ENCODE assay signal across 11 mouse cellular contexts in the genomic region with DNA sequence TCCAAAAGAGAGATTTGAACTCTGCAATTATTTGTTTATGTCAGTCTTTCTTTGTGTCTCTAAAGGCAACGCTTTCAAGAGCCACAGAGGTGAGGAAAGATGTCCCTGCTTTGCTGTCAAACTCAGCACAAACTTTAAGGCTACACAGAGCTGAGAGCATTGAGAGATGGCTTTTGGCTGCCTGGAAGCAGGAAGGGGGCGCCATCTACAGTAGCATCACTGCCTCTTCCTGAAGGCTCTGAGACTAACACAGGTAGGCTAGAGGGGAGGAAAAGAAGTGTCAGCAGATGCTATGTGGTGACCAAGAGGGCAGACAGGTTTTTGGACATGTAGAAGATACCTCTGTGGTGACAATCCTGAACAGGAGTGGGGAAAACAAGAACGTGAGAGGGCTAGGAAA. TPM values are rescaled to one million over a fixed set of nuclear protein-coding genes. Genes with fewer than 3 reads are reported as not detected.
DNase-seq lines count a peak whose midpoint lies in the region; ATAC-seq and TF ChIP-seq lines count a peak whose summit lies in the region.
"Had no signal": no experiment of that assay in that cellular context is flagged by ENCODE, and none has a peak within 500 bp of the region (broad histone marks: within the 10 kb centered on the region; RNA-seq: fewer than 3 reads in every experiment).

No protein-coding gene starts in this region.

- H3K9me3 ChIP-seq in CH12.LX (replicated peaks; ENCODE audit: low read length), result peaks cover 7% of the 10 kb centered on the region
- H3K9me3 ChIP-seq: liver, embryonic 15.5 days had no signal

- in situ Hi-C loops in CH12.LX (cut with MboI; ENCODE audit: low pct_ligation_motif_present, low pct_unique_long_range_greater_than_20kb, low sequenced_read_pairs), result no loop called here

- TF ChIP-seq RAD21 in CH12.LX (IDR thresholded peaks at IDR 0.05; ENCODE audit: low read depth, low read length), result peak; percentile 50

- DNase-seq in cerebellum, postnatal 4 days (ENCODE audit: low spot score in 2 of 2), result no peak
- DNase-seq in kidney, postnatal 10 days, result peak; percentile 14
- DNase-seq in kidney, postnatal 14 days, result no peak
- DNase-seq in CH12.LX (ENCODE audit: extremely low read depth), result peak; percentile 11
- peak; percentile 43 to 46 for DNase-seq in cerebellum, adult 2 months
- no peak for DNase-seq in B cell, adult 2 months
- DNase-seq in gastrocnemius, postnatal 14 days, result no peak
- DNase-seq: heart, postnatal 36 days; thymus, adult 18-20 months had no signal

- H3K79me2 ChIP-seq in CH12.LX (replicated peaks; ENCODE audit: control insufficient read depth, extremely low read depth, insufficient read depth, poor library complexity, severe bottlenecking), result no peaks in the 10 kb centered on the region

- ATAC-seq in cerebellum, adult (ENCODE audit: insufficient number of reproducible peaks, low FRiP score, low TSS enrichment), result peak; percentile 58; the same call in 1 of the 2 replicates

- H3K4me3 ChIP-seq in CH12.LX (replicated peaks in 1 of 3; ENCODE audit: low read depth in 2 of 3, low read length in 2 of 3, poor library complexity in 1 of 3), result no peak overlapping the region
- no peak overlapping the region for H3K4me3 ChIP-seq in cerebellum, adult 2 months (replicated peaks; ENCODE audit: insufficient read depth, low read depth, low read length)
- H3K4me3 ChIP-seq: liver, embryonic 15.5 days had no signal

- peak; percentile 8 to 57; a peak in 2 of 4 replicates for TF ChIP-seq CTCF in CH12.LX (conservative IDR thresholded peaks at IDR 0.05 in 1 of 2, IDR thresholded peaks at IDR 0.05 in 1 of 2; ENCODE audit: low read depth in 2 of 2, low read length in 2 of 2)
- TF ChIP-seq CTCF in cerebellum, adult 2 months (IDR thresholded peaks at IDR 0.05; ENCODE audit: borderline replicate concordance, insufficient read depth, low read depth, low read length), result peak; percentile 72

- H3K4me1 ChIP-seq in CH12.LX (ENCODE audit: control insufficient read depth in 1 of 2, insufficient read depth in 2 of 2), result no peaks in the 10 kb centered on the region
- no peaks in the 10 kb centered on the region; the same call in 1 of the 2 replicates for H3K4me1 ChIP-seq in cerebellum, adult 2 months (ENCODE audit: control insufficient read depth, insufficient read depth, low read length)
- H3K4me1 ChIP-seq: liver, embryonic 15.5 days had no signal

- TF ChIP-seq EP300 in CH12.LX (IDR thresholded peaks at IDR 0.05; ENCODE audit: low read length), result no peak

- intact Hi-C loops in gastrocnemius, postnatal 14 days (cut with DNase I; ENCODE audit: low total_unique reads), result no loop called here

- 36% methylated on average over 3 of the region's 3 CpGs for WGBS in cerebellum, adult 2 months

- TF ChIP-seq POLR2A in CH12.LX (IDR thresholded peaks at IDR 0.05; ENCODE audit: low read depth, low read length), result no peak
- no peak for TF ChIP-seq POLR2A in cerebellum, adult 2 months (IDR thresholded peaks at IDR 0.05; ENCODE audit: borderline replicate concordance, insufficient read depth, low read length)

- H3K27ac ChIP-seq in CH12.LX (ENCODE audit: insufficient read depth, low read depth), result no peak overlapping the region
- H3K27ac ChIP-seq in cerebellum, adult 2 months (ENCODE audit: insufficient read depth, low read length), result no peak overlapping the region
- H3K27ac ChIP-seq: liver, embryonic 15.5 days had no signal

- no peaks in the 10 kb centered on the region for H3K27me3 ChIP-seq in CH12.LX (replicated peaks)
- no peaks in the 10 kb centered on the region for H3K27me3 ChIP-seq in cerebellum, adult 2 months (ENCODE audit: control insufficient read depth, insufficient read depth, low read length)
- H3K27me3 ChIP-seq: liver, embryonic 15.5 days had no signal

- H3K9ac ChIP-seq in CH12.LX (ENCODE audit: insufficient read depth, low read depth), result no peak overlapping the region
- H3K9ac ChIP-seq: liver, embryonic 15.5 days had no signal

- no peaks in the 10 kb centered on the region for H3K36me3 ChIP-seq in CH12.LX (replicated peaks in 1 of 2; ENCODE audit: control insufficient read depth in 1 of 2, insufficient read depth in 1 of 2, low read length in 1 of 2)
- H3K36me3 ChIP-seq: liver, embryonic 15.5 days had no signal

- dilution Hi-C loops in CH12.LX (cut with MboI; ENCODE audit: extremely low pct_ligation_motif_present, extremely low pct_unique_long_range_greater_than_20kb, low sequenced_read_pairs), result no loop called here

- H3K4me2 ChIP-seq in CH12.LX (ENCODE audit: insufficient read depth, low read depth, poor library complexity, severe bottlenecking), result no peak overlapping the region
- H3K4me2 ChIP-seq: liver, embryonic 15.5 days had no signal

TF ChIP-seq in CH12.LX, 34 proteins besides CTCF, POLR2A, EP300 and RAD21:
- TF ChIP-seq SMC3 (IDR thresholded peaks at IDR 0.05; ENCODE audit: low read depth, low read length) (peak; percentile 44), USF1 (IDR thresholded peaks at IDR 0.05; ENCODE audit: low read depth, low read length) (no peak), MAZ (IDR thresholded peaks at IDR 0.05; ENCODE audit: low read depth, low read length) (no peak), PAX5 (IDR thresholded peaks at IDR 0.05; ENCODE audit: low read length) (no peak), POLR2AphosphoS2 (IDR thresholded peaks at IDR 0.05; ENCODE audit: low read depth, low read length) (no peak)

RNA-seq across cellular contexts. Expression of gene Nhlh2, which starts 35.2 kb away (rescaled TPM):
- total RNA-seq in CH12.LX (2012; rRNA removed) (not detected in 2 replicates), CH12.LX (2014; rRNA removed) (not detected in 2 replicates)
- polyA plus RNA-seq in CH12.LX (2012; ENCODE audit: insufficient read length, low read depth), result not detected in 2 replicates
- polyA plus RNA-seq in cerebellum, adult 2 months (2012; rRNA removed), result 9.3 and 9.6 TPM in 2 replicates
- not detected for total RNA-seq in gastrocnemius, postnatal 14 days (2021)
- total RNA-seq: heart, postnatal 36 days had no signal
- polyA plus RNA-seq: liver, embryonic 15.5 days had no signal

RNA-seq across cellular contexts. Expression of gene Casq2, which starts 41.1 kb away (rescaled TPM):
- total RNA-seq in CH12.LX (2012; rRNA removed) (not detected in 2 replicates), CH12.LX (2014; rRNA removed) (not detected in 2 replicates)
- not detected in 2 replicates for polyA plus RNA-seq in CH12.LX (2012; ENCODE audit: insufficient read length, low read depth)
- 49.1 and 50.4 TPM in 2 replicates for polyA plus RNA-seq in cerebellum, adult 2 months (2012; rRNA removed)
- 100 to 1,000 TPM; 116 to 133 TPM for total RNA-seq in gastrocnemius, postnatal 14 days (2021)

Comparison
In these comparisons a context has a peak if more than half of its experiments do, and no peak if none do; other contexts are left out.
1. DNase-seq: peak in kidney, postnatal 10 days (single experiment), CH12.LX (single experiment) and cerebellum, adult 2 months (2 of 2); none in cerebellum, postnatal 4 days (0 of 2), kidney, postnatal 14 days (single experiment), B cell, adult 2 months (0 of 2) and gastrocnemius, postnatal 14 days (single experiment).
2. RNA of gene Casq2, which starts 41.1 kb away (total RNA-seq): 116 to 133 TPM in gastrocnemius, postnatal 14 days; not detected in CH12.LX; every median in the first group is over 100 times any median in the second.